Mouse (Mus musculus) intestine, embryonic 16.5 days (tissue): ENCODE measurements at regions not wholly inside any gene's neighbourhood (a gene's known extent, or its start where the extent isn't known, plus 50 kb on each side); places are given as distances from the start of the nearest gene placed in this dataset. TPM values are rescaled to one million over a fixed set of nuclear protein-coding genes. Genes with fewer than 3 reads are reported as not detected.
"Not testable (repeated sequence)": the region's sequence is repeated elsewhere in the genome, so short reads cannot be mapped to it uniquely, and the experiment has no call there.

Experiments used
- ATAC-seq: fragments of 200-750 bp; cut with Nextera tagmentation; 2 replicates; pipeline ENCODE4 v1.8.0; 2017; ENCODE audit warnings: moderate TSS enrichment, moderate library complexity
- H3K27ac ChIP-seq: fragments of 300-500 bp; sonication (generic); 2 replicates; pipeline ENCODE4 v1.5.1; 2014; ENCODE audit warnings: mild to moderate bottlenecking, low read length
- H3K27me3 ChIP-seq: fragments of 300-500 bp; sonication (generic); replicated peaks from 2 replicates; pipeline ENCODE4 v1.6.1; 2014; ENCODE audit warnings: low read length, control low read depth, mixed read lengths; ENCODE audit not compliant: control insufficient read depth, insufficient read depth
- H3K36me3 ChIP-seq: fragments of 300-500 bp; sonication (generic); 2 replicates; pipeline ENCODE4 v1.6.1; 2014; ENCODE audit warnings: low read length, control low read depth; ENCODE audit not compliant: control insufficient read depth, insufficient read depth
- H3K4me1 ChIP-seq: fragments of 300-500 bp; sonication (generic); 2 replicates; pipeline ENCODE4 v1.6.1; 2014; ENCODE audit warnings: low read length, control low read depth, mixed read lengths; ENCODE audit not compliant: control insufficient read depth, insufficient read depth
- H3K4me2 ChIP-seq: fragments of 300-500 bp; sonication (generic); 2 replicates; pipeline ENCODE4 v1.6.1; 2014; ENCODE audit warnings: low read depth, low read length, control low read depth
- H3K4me3 ChIP-seq: fragments of 300-500 bp; sonication (generic); 2 replicates; pipeline ENCODE4 v1.5.1; 2014; ENCODE audit warnings: mild to moderate bottlenecking, low read length
- H3K9ac ChIP-seq: fragments of 300-500 bp; sonication (generic); 2 replicates; pipeline ENCODE4 v1.6.1; 2014; ENCODE audit warnings: low read depth, low read length
- H3K9me3 ChIP-seq: fragments of 300-500 bp; sonication (generic); 2 replicates; pipeline ENCODE4 v1.6.1; 2016; ENCODE audit warnings: low read length, control low read depth; ENCODE audit not compliant: control insufficient read depth
- whole genome bisulfite sequencing: fragments of 180-500 bp; shearing (Covaris S2); extraction: QIAGEN DNeasy Blood & Tissue Kit; methylation state at CpG from one replicate; pipeline ENCODE4 v1.1.7; 2014; 5-methylcytosine and 5-hydroxymethylcytosine counted together
- microRNA-seq: library from miRNA; unstranded; fragments of <30 nt; microRNA quantifications from one replicate; pipeline ENCODE4, GENCODE M21; 2016

GRCm38 (mm10) chr12:23216521-23216920 is 563.5 kb downstream of the Gm10330 start:
- ATAC-seq, H3K4me2 ChIP-seq, H3K4me3 ChIP-seq, H3K36me3 ChIP-seq, H3K9ac ChIP-seq, H3K27me3 ChIP-seq, H3K4me1 ChIP-seq, H3K27ac ChIP-seq, H3K9me3 ChIP-seq: not testable (repeated sequence)
- WGBS: 75% methylated on average over 1 of the region's 5 CpGs

DNA sequence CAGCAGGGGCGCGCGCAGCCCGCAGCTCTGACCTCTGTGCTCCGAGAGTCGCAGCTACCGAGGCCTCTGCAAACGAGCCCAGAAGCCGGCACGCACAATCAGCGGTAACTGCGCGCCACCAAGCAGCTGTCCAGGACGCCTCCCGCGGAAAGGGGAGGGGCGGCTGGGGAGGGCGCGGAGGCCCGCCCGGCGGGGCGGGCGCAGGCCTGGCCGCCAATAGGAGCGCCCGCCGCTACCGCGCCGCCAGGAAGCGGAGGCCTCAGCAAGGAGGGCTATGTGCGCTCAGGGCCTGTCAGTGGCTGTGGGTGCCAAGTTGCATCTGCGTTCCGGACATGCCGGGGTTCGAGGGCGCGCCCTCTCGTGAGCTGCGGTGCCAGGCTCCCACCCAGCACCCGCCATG is 590.5 kb downstream of the Gm10330 start:
- Histone ChIP-seq H3K4me2 (peak overlapping the region; percentile 48), H3K9ac (peak overlapping the region; percentile 49), H3K4me3 (peak overlapping the region; percentile 50)
- not testable (repeated sequence) for H3K27me3 ChIP-seq, H3K9me3 ChIP-seq, H3K27ac ChIP-seq, H3K36me3 ChIP-seq, H3K4me1 ChIP-seq
- 2% methylated on average over 35 of the region's 42 CpGs for WGBS
- peak; percentile 99 for ATAC-seq

DNA sequence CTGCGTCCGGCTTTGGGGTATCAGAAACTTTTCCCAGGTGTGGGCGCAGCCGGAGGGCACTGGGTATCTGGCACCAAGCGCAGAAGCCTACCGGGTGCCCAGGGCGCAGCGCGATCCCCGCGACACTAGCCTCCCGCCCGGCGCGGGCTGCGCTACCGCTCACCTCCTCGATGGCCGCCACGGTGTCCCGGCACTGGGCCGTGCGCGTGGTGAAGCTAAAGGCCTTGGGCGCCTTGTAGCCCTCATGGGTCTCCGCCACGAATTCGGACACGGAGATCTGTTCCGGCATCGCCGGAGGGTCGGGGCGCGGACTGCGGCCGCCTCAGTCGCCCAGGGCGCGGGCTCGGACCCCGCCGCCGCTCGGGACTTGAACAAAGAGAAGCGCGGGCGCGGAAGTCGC is 591.0 kb downstream of the Gm10330 start:
- peak; percentile 79 for ATAC-seq
- H3K27ac ChIP-seq, H3K36me3 ChIP-seq, H3K9me3 ChIP-seq, H3K4me1 ChIP-seq, H3K27me3 ChIP-seq: not testable (repeated sequence)
- H3K4me2 ChIP-seq: peak overlapping the region; percentile 48
- H3K9ac ChIP-seq: peak overlapping the region; percentile 49
- WGBS: 1% methylated on average over 41 of the region's 50 CpGs
- H3K4me3 ChIP-seq: peak overlapping the region; percentile 50

Small RNA genes lying in the stretch of these regions (microRNA-seq; reads per million reads assigned to microRNA genes)
- not detected for gene Gm26140
